Mouse (Mus musculus) erythroblast, embryonic 14.5 days (primary cell): ENCODE data around the gene Adamts18. TPM values are rescaled to one million over a fixed set of nuclear protein-coding genes. Genes with fewer than 3 reads are reported as not detected.

ENCODE experiments used
- H3K27me3 ChIP-seq: 2 replicates; pipeline ENCODE4 v1.6.1; 2012; ENCODE audit warnings: inconsistent platforms; ENCODE audit not compliant: control insufficient read depth
- H3K36me3 ChIP-seq: 2 replicates; pipeline ENCODE4 v1.6.1; 2012; ENCODE audit warnings: mild to moderate bottlenecking, inconsistent platforms; ENCODE audit not compliant: control insufficient read depth
- H3K4me1 ChIP-seq: 2 replicates; pipeline ENCODE4 v1.6.1; 2012; ENCODE audit warnings: inconsistent platforms; ENCODE audit not compliant: control insufficient read depth
- H3K4me3 ChIP-seq: replicated peaks from 2 replicates; pipeline ENCODE3; 2012; ENCODE audit warnings: moderate library complexity, mild to moderate bottlenecking, inconsistent platforms
- H3K9me3 ChIP-seq: 2 replicates; pipeline ENCODE4 v1.6.1; 2012; ENCODE audit warnings: low read length, inconsistent platforms, mixed read lengths; ENCODE audit not compliant: control insufficient read depth
- GATA1 ChIP-seq: IDR thresholded peaks from 2 replicates; pipeline ENCODE4 v1.6.1; 2012; ENCODE audit warnings: low read length, inconsistent platforms, mixed read lengths
- TAL1 ChIP-seq: IDR thresholded peaks from 3 replicates; pipeline ENCODE4 v1.6.1; 2012; ENCODE audit warnings: low read length, inconsistent platforms, mixed read lengths
- polyA plus RNA-seq: library from polyadenylated mRNA; stranded (reverse); fragments of >175 nt; gene quantifications from 2 replicates; pipeline ENCODE4 v1.2.3, GENCODE M21; 2012

The Adamts18 gene
- polyA plus RNA-seq, 1 experiment, result not detected

GRCm38 (mm10) chr8:113664544-113664943 lies 184.0 kb downstream of the Adamts18 start:
- Histone ChIP-seq H3K9me3 (peaks cover 2% of the 10 kb centered on the region; the same call in 1 of the 2 replicates), H3K27me3 (no peaks in the 10 kb centered on the region), H3K36me3 (no peaks in the 10 kb centered on the region), H3K4me1 (no peaks in the 10 kb centered on the region), H3K4me3 (no peak overlapping the region)
- TF ChIP-seq TAL1 (no peak), GATA1 (no peak)

DNA sequence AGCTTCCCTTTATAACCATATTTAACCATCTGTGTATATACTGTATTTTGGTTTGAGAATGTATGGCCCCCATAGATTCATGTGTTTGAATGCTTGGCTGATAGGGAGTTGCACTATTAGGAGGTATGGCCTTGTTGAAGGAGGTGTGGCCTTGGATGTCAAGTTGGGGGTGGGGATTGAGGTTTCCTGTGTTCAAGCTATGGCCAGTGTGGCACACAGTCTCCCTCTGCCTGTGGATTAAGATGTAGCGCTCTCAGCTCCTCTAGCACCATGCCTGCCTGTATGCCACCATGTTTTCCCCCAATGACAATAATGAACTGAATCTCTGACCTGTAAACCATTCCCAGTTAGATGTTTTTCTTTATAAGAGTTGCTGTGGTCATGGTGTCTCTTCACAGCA lies 188.4 kb downstream of the Adamts18 start:
- Histone ChIP-seq H3K36me3 (no peaks in the 10 kb centered on the region), H3K27me3 (no peaks in the 10 kb centered on the region), H3K9me3 (peaks cover 2% of the 10 kb centered on the region; the same call in 1 of the 2 replicates), H3K4me3 (no peak overlapping the region), H3K4me1 (no peaks in the 10 kb centered on the region)
- TF ChIP-seq GATA1, result no peak
- no peak for TF ChIP-seq TAL1

- H3K4me3 ChIP-seq, result no peak overlapping the region
- H3K9me3 ChIP-seq, result peaks cover 2% of the 10 kb centered on the region; the same call in 1 of the 2 replicates
- no peak for TF ChIP-seq TAL1
- TF ChIP-seq GATA1, result no peak
- H3K36me3 ChIP-seq, result no peaks in the 10 kb centered on the region
- no peaks in the 10 kb centered on the region for H3K4me1 ChIP-seq
- no peaks in the 10 kb centered on the region for H3K27me3 ChIP-seq
These were observed 191.7 kb downstream of the Adamts18 start for GRCm38 (mm10) chr8:113656681-113657298.

DNA sequence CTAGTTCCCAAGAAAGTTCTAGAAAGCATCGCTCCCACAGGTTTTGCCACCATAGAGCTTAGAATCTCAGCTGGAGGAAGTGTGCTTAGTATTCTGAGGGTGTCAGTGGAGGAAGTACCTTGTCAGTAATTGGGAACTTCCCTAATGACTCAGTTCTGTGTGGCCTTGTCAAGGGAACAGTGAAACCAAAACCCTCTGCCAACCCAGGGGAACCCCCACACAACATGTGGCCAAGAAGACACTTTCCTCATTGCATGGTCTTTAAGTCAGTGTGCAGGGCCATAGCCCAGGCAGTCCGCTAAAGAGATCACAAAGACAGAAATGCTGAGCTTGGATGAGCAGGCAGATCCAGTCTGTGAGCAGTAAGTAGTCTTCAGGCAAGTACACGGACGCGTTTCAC lies 192.4 kb downstream of the Adamts18 start:
- Histone ChIP-seq H3K4me1 (no peaks in the 10 kb centered on the region), H3K9me3 (peaks cover 2% of the 10 kb centered on the region; the same call in 1 of the 2 replicates), H3K27me3 (no peaks in the 10 kb centered on the region), H3K36me3 (no peaks in the 10 kb centered on the region), H3K4me3 (no peak overlapping the region)
- TF ChIP-seq TAL1 (no peak), GATA1 (no peak)

DNA sequence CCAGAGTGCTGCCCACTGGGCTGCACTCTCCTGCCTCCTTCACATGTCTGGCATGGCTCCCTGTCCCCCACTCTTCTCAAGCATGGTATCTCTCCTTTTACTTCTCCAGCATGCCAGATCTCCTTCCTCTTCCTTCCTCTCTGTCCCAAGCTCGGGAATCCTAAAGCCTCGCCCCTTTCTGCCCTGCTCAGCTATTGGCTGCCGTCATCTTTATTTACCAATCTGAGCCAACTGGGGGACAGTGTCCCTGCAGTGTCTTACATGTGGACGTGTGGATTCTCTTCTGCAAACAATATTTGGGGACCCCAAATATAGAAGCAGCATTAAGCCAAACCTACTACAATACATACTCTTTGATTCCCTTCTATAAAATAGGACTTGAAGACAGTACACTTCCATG lies 195.4 kb downstream of the Adamts18 start:
- Histone ChIP-seq H3K4me3 (no peak overlapping the region), H3K27me3 (no peaks in the 10 kb centered on the region), H3K4me1 (no peaks in the 10 kb centered on the region), H3K36me3 (no peaks in the 10 kb centered on the region), H3K9me3 (no peaks in the 10 kb centered on the region)
- no peak for TF ChIP-seq GATA1
- no peak for TF ChIP-seq TAL1

- no peak for TF ChIP-seq GATA1
- TF ChIP-seq TAL1, result no peak
- Histone ChIP-seq H3K36me3 (no peaks in the 10 kb centered on the region), H3K4me3 (no peak overlapping the region), H3K9me3 (no peaks in the 10 kb centered on the region), H3K4me1 (no peaks in the 10 kb centered on the region), H3K27me3 (no peaks in the 10 kb centered on the region)
These were observed 196.1 kb downstream of the Adamts18 start for GRCm38 (mm10) chr8:113652450-113652849.

Other genes with a start within 250 kb of the Adamts18 start
- gene Mon1b, start 213.2 kb downstream of the Adamts18 start, polyA plus RNA-seq, result 0.31 and 0.34 TPM in 2 replicates
- not detected in 2 replicates for gene Syce1l, start 205.5 kb downstream of the Adamts18 start, polyA plus RNA-seq